Mouse (Mus musculus) G1E (cell line): ENCODE measurements around the gene Nle1. TPM values are rescaled to one million over a fixed set of nuclear protein-coding genes. Genes with fewer than 3 reads are reported as not detected.
A peak's percentile ranks its signal among the peaks of the same experiment; 100 is the strongest.
"Not testable (repeated sequence)": the region's sequence is repeated elsewhere in the genome, so short reads cannot be mapped to it uniquely, and the experiment has no call there.

Experiments used
- ATAC-seq: 2 replicates; pipeline ENCODE4 v1.8.0; 2016; ENCODE audit warnings: mild to moderate bottlenecking; ENCODE audit not compliant: insufficient number of reproducible peaks, poor library complexity, low FRiP score, severe bottlenecking; ENCODE audit errors: extremely low read depth
- DNase-seq: peaks from one replicate; pipeline ENCODE4 v3.0.0; 2012; ENCODE audit warnings: low spot score
- H3K27me3 ChIP-seq: 2 replicates; pipeline ENCODE4 v1.6.1; 2012; ENCODE audit warnings: mild to moderate bottlenecking, low read length, inconsistent platforms; ENCODE audit not compliant: insufficient read depth
- H3K36me3 ChIP-seq: replicated peaks from 2 replicates; pipeline ENCODE3; 2012; ENCODE audit warnings: mild to moderate bottlenecking, inconsistent platforms
- H3K4me1 ChIP-seq: 2 replicates; pipeline ENCODE4 v1.6.1; 2012; ENCODE audit warnings: low read depth, low read length, inconsistent platforms, mixed read lengths; ENCODE audit not compliant: insufficient read depth
- H3K4me3 ChIP-seq: 2 replicates; pipeline ENCODE4 v1.5.1; 2012; ENCODE audit warnings: low read depth, mild to moderate bottlenecking, inconsistent platforms, low read length, moderate library complexity, mixed read lengths
- H3K9me3 ChIP-seq: replicated peaks from 2 replicates; pipeline ENCODE4 v1.6.1; 2012; ENCODE audit warnings: inconsistent platforms
- CTCF ChIP-seq: IDR thresholded peaks from 2 replicates; pipeline ENCODE4 v1.5.1; 2012; ENCODE audit warnings: low read depth, low read length, inconsistent platforms, mixed read lengths
- GATA1 ChIP-seq: IDR thresholded peaks from 2 replicates; pipeline ENCODE4 v1.6.1; 2012; ENCODE audit warnings: borderline replicate concordance, low read length, inconsistent platforms, mixed read lengths
- GATA2 ChIP-seq: IDR thresholded peaks from 2 replicates; pipeline ENCODE4 v1.6.1; 2012; ENCODE audit warnings: low read depth, low read length, inconsistent platforms, borderline replicate concordance
- POLR2AphosphoS5 ChIP-seq: IDR thresholded peaks from 2 replicates; pipeline ENCODE4 v1.6.1; 2012; ENCODE audit warnings: low read depth, low read length, inconsistent platforms; ENCODE audit not compliant: insufficient replicate concordance
- TAL1 ChIP-seq: conservative IDR thresholded peaks from 2 replicates; pipeline ENCODE4 v1.6.1; 2012; ENCODE audit warnings: low read depth, low read length, inconsistent platforms, mixed read lengths
- polyA plus RNA-seq: library from polyadenylated mRNA; stranded (reverse); fragments of >175 nt; gene quantifications from 2 replicates; pipeline ENCODE4 v1.2.3, GENCODE M21; 2012
- total RNA-seq, 2 experiments: library from RNA; stranded (forward) in 1 of 2; stranded (reverse) in 1 of 2; fragments of 200-1000 nt in 1 of 2; fragments of >200 nt in 1 of 2; fragmentation: Nextera tagmentation in 1 of 2; gene quantifications; 2 replicates each; pipeline ENCODE4 v1.2.3; 2014 to 2017

Nle1 gene
- total and polyA plus RNA-seq, 3 experiments, result 18.6 to 92.9 (median 27.6) TPM

- Histone ChIP-seq H3K4me3 (no peak overlapping the region), H3K9me3 (peaks cover 47% of the 10 kb centered on the region), H3K27me3 (no peaks in the 10 kb centered on the region; the same call in 1 of the 2 replicates), H3K4me1 (no peaks in the 10 kb centered on the region), H3K36me3 (no peaks in the 10 kb centered on the region)
- ATAC-seq, result no peak
- TF ChIP-seq POLR2AphosphoS5 (no peak), GATA1 (no peak), GATA2 (no peak), TAL1 (no peak), CTCF (no peak)
- DNase-seq, result no peak
Measured at GRCm38 (mm10) chr11:82929633-82929950, 21.4 kb upstream of the Nle1 start.

GRCm38 (mm10) chr11:82928897-82929632, 20.9 kb upstream of the Nle1 start:
- H3K36me3 ChIP-seq, result no peaks in the 10 kb centered on the region
- no peak for TF ChIP-seq GATA2
- TF ChIP-seq TAL1, result no peak
- no peak for TF ChIP-seq GATA1
- TF ChIP-seq CTCF, result no peak
- H3K9me3 ChIP-seq, result peaks cover 44% of the 10 kb centered on the region
- H3K4me1 ChIP-seq, result no peaks in the 10 kb centered on the region
- DNase-seq (no peak), ATAC-seq (no peak)
- no peaks in the 10 kb centered on the region; the same call in 1 of the 2 replicates for H3K27me3 ChIP-seq
- H3K4me3 ChIP-seq, result peak overlapping the region; percentile 21; the same call in 1 of the 2 replicates

- H3K9me3 ChIP-seq, H3K4me3 ChIP-seq, ATAC-seq, H3K36me3 ChIP-seq, DNase-seq, H3K4me1 ChIP-seq: not testable (repeated sequence)
- H3K27me3 ChIP-seq, result peaks cover 12% of the 10 kb centered on the region
Measured at GRCm38 (mm10) chr11:82923910-82924309, 15.7 kb upstream of the Nle1 start.

GRCm38 (mm10) chr11:82921691-82922090, 13.5 kb upstream of the Nle1 start:
- DNase-seq (no peak), ATAC-seq (no peak)
- TF ChIP-seq GATA2 (no peak), CTCF (no peak)
- no peak overlapping the region for H3K4me3 ChIP-seq
- peaks cover 3% of the 10 kb centered on the region; the same call in 1 of the 2 replicates for H3K9me3 ChIP-seq
- H3K4me1 ChIP-seq, result no peaks in the 10 kb centered on the region
- no peaks in the 10 kb centered on the region for H3K36me3 ChIP-seq
- peaks cover 27% of the 10 kb centered on the region for H3K27me3 ChIP-seq

- no peak overlapping the region for H3K4me3 ChIP-seq
- H3K27me3 ChIP-seq, result peaks cover 28% of the 10 kb centered on the region
- no peaks in the 10 kb centered on the region; the same call in 1 of the 2 replicates for H3K9me3 ChIP-seq
- TF ChIP-seq TAL1 (no peak), GATA1 (no peak), CTCF (no peak), POLR2AphosphoS5 (no peak), GATA2 (no peak)
- no peak for DNase-seq
- H3K4me1 ChIP-seq, result no peaks in the 10 kb centered on the region
- ATAC-seq, result no peak
- no peaks in the 10 kb centered on the region for H3K36me3 ChIP-seq
Measured at GRCm38 (mm10) chr11:82920768-82921167, 12.6 kb upstream of the Nle1 start.

GRCm38 (mm10) chr11:82914711-82915352, 6.6 kb upstream of the Nle1 start:
- peaks cover 47% of the 10 kb centered on the region for H3K27me3 ChIP-seq
- peak; percentile 96 for TF ChIP-seq CTCF
- TF ChIP-seq POLR2AphosphoS5, result no peak
- TF ChIP-seq TAL1, result no peak
- no peak for TF ChIP-seq GATA1
- TF ChIP-seq GATA2, result no peak
- H3K4me3 ChIP-seq, result no peak overlapping the region
- H3K9me3 ChIP-seq, result no peaks in the 10 kb centered on the region
- peak; percentile 28 for ATAC-seq
- peak; percentile 63 for DNase-seq
- peaks cover 6% of the 10 kb centered on the region for H3K4me1 ChIP-seq
- H3K36me3 ChIP-seq, result no peaks in the 10 kb centered on the region
